Mouse (Mus musculus): Measurements from ENCODE around the gene Arhgef11. TPM values are rescaled to one million over a fixed set of nuclear protein-coding genes. Genes with fewer than 3 reads are reported as not detected.

The Arhgef11 gene
- polyA plus RNA-seq, 1 experiment, result 32.4 TPM

DNA sequence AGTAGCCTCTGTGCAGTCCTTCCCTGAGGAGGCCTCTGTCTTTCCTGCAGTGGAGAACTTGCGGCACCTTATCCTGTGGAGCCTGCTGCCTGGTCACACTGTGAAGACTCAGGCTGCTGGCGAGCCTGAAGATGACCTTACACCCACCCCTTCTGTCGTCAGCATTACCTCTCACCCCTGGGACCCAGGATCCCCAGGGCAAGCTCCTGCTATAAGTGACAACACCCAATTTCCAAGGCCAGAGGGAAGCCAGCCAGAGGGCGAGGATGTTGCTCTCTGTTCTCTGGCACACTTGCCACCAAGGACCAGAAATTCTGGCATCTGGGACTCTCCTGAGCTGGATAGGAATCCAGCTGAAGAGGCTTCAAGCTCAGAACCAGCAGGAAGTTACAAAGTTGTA lies 115.7 kb downstream of the Arhgef11 start:
- Histone ChIP-seq H3K36me3 (ENCODE audit: control insufficient read depth, insufficient read depth, low read length) (peaks cover 89% of the 10 kb centered on the region), H3K27ac (ENCODE audit: insufficient read depth, low read depth, low read length) (no peak overlapping the region), H3K4me3 (ENCODE audit: low read depth, low read length) (no peak overlapping the region), H3K4me1 (ENCODE audit: control insufficient read depth, insufficient read depth, insufficient read length, low read length) (no peaks in the 10 kb centered on the region), H3K27me3 (ENCODE audit: control insufficient read depth, insufficient read depth, low read length) (no peaks in the 10 kb centered on the region)
- TF ChIP-seq POLR2A (IDR thresholded peaks at IDR 0.05; ENCODE audit: low read depth, low read length) (no peak), CTCF (IDR thresholded peaks at IDR 0.05; ENCODE audit: extremely low read depth, insufficient read length, insufficient replicate concordance, low read depth, low read length) (no peak)
- 82% methylated on average over 4 of the region's 4 CpGs for WGBS

DNA sequence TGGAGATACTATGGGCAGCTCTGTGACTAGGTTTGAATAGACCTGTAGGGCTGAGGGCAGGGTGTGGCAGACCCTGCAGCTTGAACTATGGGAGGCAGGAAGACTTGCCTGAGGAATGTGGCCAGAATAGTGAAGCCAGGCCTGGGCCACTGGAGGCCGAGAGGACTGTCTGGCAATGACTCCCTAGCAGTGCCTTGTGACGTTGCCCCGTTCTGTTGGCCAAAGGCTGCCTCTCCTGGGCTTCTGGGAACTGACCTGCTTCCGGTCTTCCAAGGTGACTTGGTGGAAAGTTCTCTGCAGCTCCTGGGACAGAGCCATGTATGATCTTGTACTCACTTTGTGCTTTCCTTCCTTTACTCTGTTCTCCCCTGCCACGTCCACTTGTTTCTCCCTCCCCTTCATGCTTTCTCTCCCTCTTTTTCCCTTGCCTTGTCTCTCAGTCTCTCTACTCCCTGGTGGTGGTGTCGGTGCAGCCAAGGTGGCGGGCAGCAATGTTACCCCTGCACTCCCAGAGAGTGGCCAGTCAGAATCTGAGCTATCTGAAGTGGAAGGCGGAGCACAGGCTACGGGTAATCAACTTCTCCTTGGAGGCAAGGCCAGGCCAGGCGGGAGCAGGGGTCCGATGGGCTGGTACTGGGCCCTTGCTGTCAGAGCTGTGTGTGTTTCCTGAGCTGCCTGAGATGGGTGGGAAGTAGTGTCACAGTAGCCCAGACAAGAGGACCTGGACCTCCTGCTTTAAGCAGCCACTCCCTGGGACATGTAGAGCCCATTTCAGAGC lies 116.8 kb downstream of the Arhgef11 start:
- no peaks in the 10 kb centered on the region for H3K4me1 ChIP-seq (ENCODE audit: control insufficient read depth, insufficient read depth, insufficient read length, low read length)
- no peak overlapping the region for H3K27ac ChIP-seq (ENCODE audit: insufficient read depth, low read depth, low read length)
- peaks cover 87% of the 10 kb centered on the region for H3K36me3 ChIP-seq (ENCODE audit: control insufficient read depth, insufficient read depth, low read length)
- 91% methylated on average over 11 of the region's 11 CpGs for WGBS
- H3K4me3 ChIP-seq (ENCODE audit: low read depth, low read length), result no peak overlapping the region
- H3K27me3 ChIP-seq (ENCODE audit: control insufficient read depth, insufficient read depth, low read length), result no peaks in the 10 kb centered on the region
- TF ChIP-seq CTCF (IDR thresholded peaks at IDR 0.05; ENCODE audit: extremely low read depth, insufficient read length, insufficient replicate concordance, low read depth, low read length) (no peak), POLR2A (IDR thresholded peaks at IDR 0.05; ENCODE audit: low read depth, low read length) (no peak)

DNA sequence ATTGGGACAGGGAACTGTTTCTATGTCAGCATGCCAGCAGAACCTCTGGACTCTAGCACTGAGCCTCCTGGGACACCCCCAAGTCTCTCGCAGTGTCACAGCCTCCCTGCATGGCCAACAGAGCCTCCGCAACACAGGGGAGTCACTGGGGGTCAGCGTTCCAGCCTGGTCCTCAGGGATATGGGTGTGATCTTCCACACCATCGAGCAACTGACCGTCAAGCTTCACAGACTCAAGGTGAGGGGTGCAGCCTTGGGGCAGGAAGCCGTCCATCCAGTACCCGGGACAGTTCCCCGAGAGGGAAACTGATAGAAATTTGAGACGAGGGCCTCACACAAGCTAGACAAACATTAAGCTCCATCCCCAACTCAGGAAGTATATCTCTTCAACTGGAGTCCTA lies 118.0 kb downstream of the Arhgef11 start:
- no peak for TF ChIP-seq CTCF (IDR thresholded peaks at IDR 0.05; ENCODE audit: extremely low read depth, insufficient read length, insufficient replicate concordance, low read depth, low read length)
- no peak for TF ChIP-seq POLR2A (IDR thresholded peaks at IDR 0.05; ENCODE audit: low read depth, low read length)
- WGBS, result 80% methylated on average over 9 of the region's 9 CpGs
- Histone ChIP-seq H3K4me3 (ENCODE audit: low read depth, low read length) (no peak overlapping the region), H3K27ac (ENCODE audit: insufficient read depth, low read depth, low read length) (no peak overlapping the region), H3K36me3 (ENCODE audit: control insufficient read depth, insufficient read depth, low read length) (peaks cover 76% of the 10 kb centered on the region), H3K27me3 (ENCODE audit: control insufficient read depth, insufficient read depth, low read length) (no peaks in the 10 kb centered on the region), H3K4me1 (ENCODE audit: control insufficient read depth, insufficient read depth, insufficient read length, low read length) (no peaks in the 10 kb centered on the region)

DNA sequence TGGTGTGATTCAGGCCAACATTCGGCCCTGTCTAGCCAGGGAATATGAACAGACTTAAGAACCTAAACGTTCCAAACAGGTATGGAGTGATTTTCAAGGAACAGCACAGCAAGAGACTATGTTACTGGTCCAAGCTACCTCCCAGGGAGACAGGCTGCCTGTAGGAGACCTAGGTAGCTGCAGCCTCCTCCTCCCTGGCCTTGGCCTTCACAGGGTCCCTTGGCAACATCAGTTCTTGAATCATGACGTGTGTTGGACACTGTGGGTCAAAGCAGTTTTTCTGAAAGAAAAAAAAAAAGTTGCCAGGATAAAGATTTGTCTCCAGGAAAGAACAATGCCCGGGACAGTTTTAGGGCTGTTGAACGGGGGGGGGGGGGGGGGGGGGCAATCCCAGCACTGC lies 121.5 kb downstream of the Arhgef11 start:
- H3K27ac ChIP-seq (ENCODE audit: insufficient read depth, low read depth, low read length), result no peak overlapping the region
- 68% methylated on average over 5 of the region's 5 CpGs for WGBS
- TF ChIP-seq POLR2A (IDR thresholded peaks at IDR 0.05; ENCODE audit: low read depth, low read length), result no peak
- no peak for TF ChIP-seq CTCF (IDR thresholded peaks at IDR 0.05; ENCODE audit: extremely low read depth, insufficient read length, insufficient replicate concordance, low read depth, low read length)
- no peak overlapping the region for H3K4me3 ChIP-seq (ENCODE audit: low read depth, low read length)
- H3K36me3 ChIP-seq (ENCODE audit: control insufficient read depth, insufficient read depth, low read length), result peaks cover 46% of the 10 kb centered on the region
- H3K27me3 ChIP-seq (ENCODE audit: control insufficient read depth, insufficient read depth, low read length), result no peaks in the 10 kb centered on the region
- no peaks in the 10 kb centered on the region for H3K4me1 ChIP-seq (ENCODE audit: control insufficient read depth, insufficient read depth, insufficient read length, low read length)

DNA sequence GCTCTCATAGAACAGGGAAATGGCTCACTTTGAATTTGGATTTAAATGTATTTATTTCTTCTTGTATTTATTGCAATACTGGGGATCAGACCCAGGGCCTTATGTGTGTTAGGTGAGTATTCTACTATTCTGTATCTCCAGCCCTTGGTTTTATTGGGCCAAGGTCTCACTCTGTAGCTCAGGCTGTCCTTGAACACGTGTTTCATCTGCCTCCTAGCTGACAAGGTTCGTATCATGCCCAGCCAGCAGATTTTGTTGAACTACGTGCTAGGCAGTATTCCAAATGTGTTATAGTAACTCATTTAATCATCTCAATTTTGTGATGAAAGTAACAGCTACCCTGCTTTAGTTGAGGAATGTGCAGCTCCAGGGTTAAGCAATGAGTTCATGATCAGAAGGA lies 124.7 kb downstream of the Arhgef11 start:
- H3K4me3 ChIP-seq (ENCODE audit: low read depth, low read length), result no peak overlapping the region
- H3K36me3 ChIP-seq (ENCODE audit: control insufficient read depth, insufficient read depth, low read length), result peaks cover 17% of the 10 kb centered on the region
- H3K4me1 ChIP-seq (ENCODE audit: control insufficient read depth, insufficient read depth, insufficient read length, low read length), result no peaks in the 10 kb centered on the region
- H3K27me3 ChIP-seq (ENCODE audit: control insufficient read depth, insufficient read depth, low read length), result no peaks in the 10 kb centered on the region
- no peak for TF ChIP-seq CTCF (IDR thresholded peaks at IDR 0.05; ENCODE audit: extremely low read depth, insufficient read length, insufficient replicate concordance, low read depth, low read length)
- no peak for TF ChIP-seq POLR2A (IDR thresholded peaks at IDR 0.05; ENCODE audit: low read depth, low read length)
- 74% methylated on average over 3 of the region's 3 CpGs for WGBS
- H3K27ac ChIP-seq (ENCODE audit: insufficient read depth, low read depth, low read length), result no peak overlapping the region

DNA sequence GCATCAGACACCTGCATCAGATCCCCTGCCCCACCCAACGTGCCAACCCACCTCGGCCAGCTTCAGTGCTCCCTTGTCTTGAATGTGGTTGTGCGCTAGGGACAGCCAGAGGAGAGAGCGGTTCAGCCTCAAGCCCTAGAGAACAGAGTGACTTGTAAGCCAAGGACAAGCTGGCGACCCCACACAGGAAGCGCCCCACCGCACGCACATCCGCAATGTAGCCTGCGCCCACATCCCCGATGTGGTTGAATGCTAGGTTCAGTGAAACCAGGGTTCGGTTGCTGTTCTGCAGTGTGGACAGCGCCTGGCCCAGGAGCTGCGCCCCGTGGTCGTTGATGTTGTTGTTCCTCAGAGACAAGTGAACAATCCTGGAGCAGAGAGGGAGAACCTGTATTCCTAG lies 125.4 kb downstream of the Arhgef11 start:
- H3K27ac ChIP-seq (ENCODE audit: insufficient read depth, low read depth, low read length), result no peak overlapping the region
- TF ChIP-seq CTCF (IDR thresholded peaks at IDR 0.05; ENCODE audit: extremely low read depth, insufficient read length, insufficient replicate concordance, low read depth, low read length), result no peak
- no peak for TF ChIP-seq POLR2A (IDR thresholded peaks at IDR 0.05; ENCODE audit: low read depth, low read length)
- WGBS, result 82% methylated on average over 16 of the region's 16 CpGs
- no peaks in the 10 kb centered on the region for H3K4me1 ChIP-seq (ENCODE audit: control insufficient read depth, insufficient read depth, insufficient read length, low read length)
- H3K4me3 ChIP-seq (ENCODE audit: low read depth, low read length), result no peak overlapping the region
- H3K36me3 ChIP-seq (ENCODE audit: control insufficient read depth, insufficient read depth, low read length), result peaks cover 10% of the 10 kb centered on the region
- H3K27me3 ChIP-seq (ENCODE audit: control insufficient read depth, insufficient read depth, low read length), result no peaks in the 10 kb centered on the region

DNA sequence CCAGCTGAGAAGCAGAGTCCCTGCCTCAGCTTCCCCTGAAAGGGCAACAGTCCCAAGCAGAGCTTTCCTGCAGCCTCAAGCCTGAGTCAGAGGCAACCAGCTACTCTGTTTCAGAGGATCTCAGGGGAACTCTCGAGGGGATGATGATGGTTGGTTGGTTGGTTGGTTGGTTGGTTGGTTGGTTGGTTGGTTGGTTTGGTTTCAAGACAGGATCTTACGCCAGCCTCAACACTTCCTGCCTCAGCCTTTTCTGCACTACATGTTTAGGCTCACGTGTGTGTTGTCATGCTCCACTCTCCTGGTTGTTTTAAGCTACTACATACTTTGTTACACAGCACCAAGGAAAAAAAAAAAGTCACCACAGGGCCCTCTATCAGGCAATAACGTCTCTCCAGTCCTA lies 126.6 kb downstream of the Arhgef11 start:
- 73% methylated on average over 4 of the region's 4 CpGs for WGBS
- no peak for TF ChIP-seq CTCF (IDR thresholded peaks at IDR 0.05; ENCODE audit: extremely low read depth, insufficient read length, insufficient replicate concordance, low read depth, low read length)
- TF ChIP-seq POLR2A (IDR thresholded peaks at IDR 0.05; ENCODE audit: low read depth, low read length), result no peak
- H3K27me3 ChIP-seq (ENCODE audit: control insufficient read depth, insufficient read depth, low read length), result no peaks in the 10 kb centered on the region
- no peak overlapping the region for H3K27ac ChIP-seq (ENCODE audit: insufficient read depth, low read depth, low read length)
- 0 out of 2 replicates have a peak, but pooled peaks cover under 1% of the 10 kb centered on the region for H3K36me3 ChIP-seq (ENCODE audit: control insufficient read depth, insufficient read depth, low read length)
- H3K4me1 ChIP-seq (ENCODE audit: control insufficient read depth, insufficient read depth, insufficient read length, low read length), result no peaks in the 10 kb centered on the region
- no peak overlapping the region for H3K4me3 ChIP-seq (ENCODE audit: low read depth, low read length)
